Mouse (Mus musculus): ENCODE measurements at regions not wholly inside any gene's neighbourhood (a gene's known extent, or its start where the extent isn't known, plus 50 kb on each side); places are given as distances from the start of the nearest gene placed in this dataset.

GRCm38 (mm10) chr11:19529126-19529525 lies 395.0 kb upstream of the Spred2 start:
- TF ChIP-seq POLR2A (IDR thresholded peaks at IDR 0.05; ENCODE audit: low read depth, low read length) = no peak
- TF ChIP-seq CTCF (conservative IDR thresholded peaks at IDR 0.05 in 1 of 2, IDR thresholded peaks at IDR 0.05 in 1 of 2; ENCODE audit: low read depth in 2 of 2, low read length in 2 of 2) = no peak
- no peak for TF ChIP-seq EP300 (IDR thresholded peaks at IDR 0.05; ENCODE audit: low read length)
- TF ChIP-seq CHD2 (IDR thresholded peaks at IDR 0.05; ENCODE audit: low read length) = no peak
- no peak for TF ChIP-seq E2F4 (IDR thresholded peaks at IDR 0.05; ENCODE audit: insufficient replicate concordance, low read depth, low read length)
- TF ChIP-seq NELFE (IDR thresholded peaks at IDR 0.05; ENCODE audit: low read depth, low read length) = no peak
- no peak for TF ChIP-seq ETS1 (conservative IDR thresholded peaks at IDR 0.05; ENCODE audit: low read depth, low read length)
